Mouse (Mus musculus) brain, embryonic 14.5 days (tissue): ENCODE results near the gene Hes3.

Experiments
- CTCF ChIP-seq: fragments of 200-500 bp; IDR thresholded peaks from 2 replicates; pipeline ENCODE4 v1.5.1; 2012; ENCODE audit warnings: inconsistent platforms, mild to moderate bottlenecking, moderate library complexity, borderline replicate concordance; ENCODE audit not compliant: insufficient read depth, insufficient read length; ENCODE audit errors: extremely low read depth
- POLR2A ChIP-seq: fragments of 200-500 bp; IDR thresholded peaks from 2 replicates; pipeline ENCODE4 v1.6.1; 2012; ENCODE audit warnings: mild to moderate bottlenecking, inconsistent platforms, borderline replicate concordance; ENCODE audit not compliant: poor library complexity, insufficient read depth, insufficient read length, severe bottlenecking; ENCODE audit errors: extremely low read depth

DNA sequence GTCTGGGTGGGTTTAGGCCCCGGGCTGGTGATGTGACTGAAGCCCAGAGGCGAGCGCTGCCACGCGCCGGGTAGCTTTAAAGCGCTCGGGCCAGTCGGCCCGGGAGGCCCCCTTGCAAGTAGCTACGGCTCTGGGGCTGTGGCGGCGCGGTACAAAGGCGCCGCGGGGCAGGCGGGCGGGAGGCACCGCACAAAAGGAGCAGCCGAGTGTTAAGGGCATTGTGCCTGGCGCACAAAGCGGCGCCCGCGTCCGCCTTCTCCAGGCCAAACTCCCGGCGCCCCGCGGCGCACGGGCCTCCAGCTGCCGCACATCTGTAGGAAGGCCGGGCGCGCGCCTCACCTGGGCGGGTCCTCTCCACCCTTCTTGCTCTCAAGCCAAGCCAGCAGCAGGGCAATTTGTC, 1.1 kb downstream of the Hes3 start:
- TF ChIP-seq POLR2A, result no peak
- TF ChIP-seq CTCF, result no peak
